Mouse (Mus musculus) erythroblast, adult 5-6 weeks (primary cell): ENCODE data around the gene Sstr2. TPM values are rescaled to one million over a fixed set of nuclear protein-coding genes. Genes with fewer than 3 reads are reported as not detected.

Experiments
- total RNA-seq, 2 experiments: library from RNA; stranded (forward) in 1 of 2; stranded (reverse) in 1 of 2; fragments of 150-400 nt in 1 of 2; fragments of 200-764, 138-1000 nt in 1 of 2; gene quantifications; 2 replicates each; pipeline versions ENCODE4 v1.2.3 to v1.2.4; 2015 to 2017; ENCODE audit warnings: low replicate concordance in 2 of 2

Gene Sstr2
- total RNA-seq, 2 experiments from 2014 or later = not detected

Other genes starting within 250 kb of the Sstr2 start
- 14.2 and 18.3 TPM in 2 replicates for gene Cog1, start 29.8 kb downstream of the Sstr2 start, total RNA-seq (2015; ENCODE audit: low replicate concordance)
- gene Cog1, start 29.8 kb downstream of the Sstr2 start, total RNA-seq (2017; ENCODE audit: low replicate concordance) = 11.7 and 12.7 TPM in 2 replicates
- gene Slc39a11, start 30.7 kb downstream of the Sstr2 start, total RNA-seq (2015; ENCODE audit: low replicate concordance) = 6.3 and 13.6 TPM in 2 replicates
- gene Slc39a11, start 30.7 kb downstream of the Sstr2 start, total RNA-seq (2017; ENCODE audit: low replicate concordance) = 5.7 and 7.5 TPM in 2 replicates
- gene Fam104a, start 64.8 kb downstream of the Sstr2 start, total RNA-seq (2015; ENCODE audit: low replicate concordance) = 20.0 and 21.7 TPM in 2 replicates
- 23.3 and 37.5 TPM in 2 replicates for gene Fam104a, start 64.8 kb downstream of the Sstr2 start, total RNA-seq (2017; ENCODE audit: low replicate concordance)
- gene D11Wsu47e, start 65.1 kb downstream of the Sstr2 start, total RNA-seq (2015; ENCODE audit: low replicate concordance) = 1.3 and 8.1 TPM in 2 replicates
- gene D11Wsu47e, start 65.1 kb downstream of the Sstr2 start, total RNA-seq (2017; ENCODE audit: low replicate concordance) = 11.2 and 11.7 TPM in 2 replicates
- not detected in 2 replicates for gene Cpsf4l, start 90.7 kb downstream of the Sstr2 start, total RNA-seq (2015; ENCODE audit: low replicate concordance)
- gene Cpsf4l, start 90.7 kb downstream of the Sstr2 start, total RNA-seq (2017; ENCODE audit: low replicate concordance) = not detected in 2 replicates
- 4.4 and 5.0 TPM in 2 replicates for gene Cdc42ep4, start 132.5 kb downstream of the Sstr2 start, total RNA-seq (2015; ENCODE audit: low replicate concordance)
- 6.7 and 9.9 TPM in 2 replicates for gene Cdc42ep4, start 132.5 kb downstream of the Sstr2 start, total RNA-seq (2017; ENCODE audit: low replicate concordance)